Mouse (Mus musculus) thymus, adult 2 months (tissue): ENCODE results near the gene Tsks.

Experiments
- CTCF ChIP-seq: fragments of 200-500 bp; IDR thresholded peaks from 2 replicates; pipeline ENCODE4 v1.5.1; 2012; ENCODE audit warnings: mild to moderate bottlenecking, control low read depth, low read length, moderate library complexity, borderline replicate concordance; ENCODE audit not compliant: control insufficient read depth, poor library complexity, insufficient read depth; ENCODE audit errors: extremely low read depth
- POLR2A ChIP-seq: fragments of 200-500 bp; IDR thresholded peaks from 2 replicates; pipeline ENCODE4 v1.6.1; 2012; ENCODE audit warnings: mild to moderate bottlenecking, low read length, control low read depth, moderate library complexity; ENCODE audit not compliant: control insufficient read depth, poor library complexity, insufficient read depth; ENCODE audit errors: extremely low read depth

DNA sequence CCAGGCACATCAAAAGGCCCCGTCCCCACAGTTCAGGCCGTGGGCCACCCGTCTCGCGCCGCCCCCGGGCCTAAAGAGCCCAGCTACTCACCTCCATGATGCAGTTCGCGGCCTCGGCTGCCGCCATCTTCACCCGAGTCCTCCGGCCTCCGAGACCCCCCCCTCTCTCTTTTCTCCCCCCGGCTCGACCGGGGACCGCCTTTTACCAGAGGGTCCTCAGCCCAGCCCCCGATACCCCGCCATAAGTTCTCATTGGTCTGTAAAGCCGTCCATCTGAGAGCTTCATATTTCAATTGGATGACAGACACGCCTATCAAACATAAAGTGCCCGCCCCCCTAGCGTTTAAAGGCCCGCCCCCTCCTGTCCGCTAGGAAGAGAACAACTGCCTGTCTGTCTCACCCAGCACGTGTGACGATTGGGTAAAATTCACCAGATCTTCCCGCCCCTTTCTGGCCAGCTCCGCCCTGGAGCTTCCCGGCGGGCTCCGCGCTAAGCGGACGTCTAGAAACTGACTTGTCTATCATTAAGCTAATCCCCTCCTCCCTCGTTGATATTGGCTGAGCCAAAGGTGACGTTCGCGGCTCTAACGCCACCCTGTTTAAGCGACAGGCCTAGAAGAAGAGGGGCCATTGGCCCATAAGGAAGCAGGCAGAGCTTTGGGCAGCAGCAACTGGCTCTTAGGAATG is 43.3 kb downstream of the Tsks start, which contains the start of gene Prmt1:
- TF ChIP-seq CTCF (peak; percentile 26; the same call in 1 of the 2 replicates), POLR2A (peak; percentile 76)
